Mouse (Mus musculus): ENCODE results near the gene Cox6a1. TPM values are rescaled to one million over a fixed set of nuclear protein-coding genes. Genes with fewer than 3 reads are reported as not detected.

Cox6a1 gene
- polyA plus RNA-seq, 1 experiment from 2014 or later, result 912 TPM

DNA sequence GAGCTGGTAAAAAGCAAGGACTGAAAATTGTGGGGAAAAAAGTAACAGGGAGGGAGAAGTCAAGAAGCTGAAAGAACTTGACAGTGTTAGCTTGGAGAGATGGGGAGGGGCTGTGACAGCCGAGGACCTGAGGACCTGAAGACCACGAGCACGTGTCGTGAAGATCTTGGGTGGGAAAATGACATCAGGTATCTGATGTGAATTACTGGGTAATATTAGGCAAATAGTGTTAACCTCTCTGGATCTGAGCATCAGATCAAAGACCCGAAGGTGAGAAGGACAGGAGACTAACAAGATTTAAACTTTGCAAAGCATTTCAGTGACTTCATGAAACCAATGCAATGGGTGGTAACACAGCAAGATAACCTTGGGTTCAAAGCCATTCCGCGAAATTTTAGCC lies 8.8 kb downstream of the Cox6a1 start:
- Histone ChIP-seq H3K4me2 (ENCODE audit: low read depth, low read length) (peak overlapping the region; percentile 63), H3K36me3 (ENCODE audit: control insufficient read depth, insufficient read depth, low read length) (peaks cover 46% of the 10 kb centered on the region), H3K9ac (ENCODE audit: low read depth, low read length) (peak overlapping the region; percentile 92), H3K4me3 (ENCODE audit: low read depth, low read length) (peak overlapping the region; percentile 88), H3K27me3 (replicated peaks; ENCODE audit: control insufficient read depth, insufficient read depth, low read length) (no peaks in the 10 kb centered on the region), H3K27ac (replicated peaks; ENCODE audit: low read depth, low read length) (no peak overlapping the region), H3K9me3 (ENCODE audit: control insufficient read depth, low read length) (no peaks in the 10 kb centered on the region), H3K4me1 (ENCODE audit: control insufficient read depth, insufficient read depth, low read length) (peaks cover 6% of the 10 kb centered on the region)
- ATAC-seq (ENCODE audit: low read depth) (no peak), DNase-seq (ENCODE audit: low spot score) (no peak)
- WGBS, result 24% methylated on average over 7 of the region's 7 CpGs

DNA sequence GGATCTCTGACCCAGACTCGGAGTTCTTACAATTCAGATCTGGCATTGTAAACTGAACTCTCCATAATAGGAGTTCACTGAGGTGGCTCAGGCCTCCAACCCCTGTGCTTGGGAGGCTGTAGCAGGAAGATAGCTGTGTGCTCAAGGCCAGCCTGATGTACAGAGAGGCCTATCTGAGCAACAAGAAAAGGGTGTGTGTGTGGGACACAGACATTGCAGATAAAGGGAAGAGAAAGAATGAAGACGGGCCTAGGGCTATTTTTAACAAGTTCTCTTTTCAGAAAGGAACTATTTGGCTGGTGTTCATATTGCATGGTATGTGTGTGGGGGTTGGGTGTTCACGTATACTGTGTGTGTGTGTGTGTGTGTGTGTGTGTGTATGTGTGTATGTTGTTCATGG lies 15.2 kb downstream of the Cox6a1 start:
- H3K4me2 ChIP-seq (ENCODE audit: low read depth, low read length), result no peak overlapping the region
- 78% methylated on average over 3 of the region's 3 CpGs for WGBS

DNA sequence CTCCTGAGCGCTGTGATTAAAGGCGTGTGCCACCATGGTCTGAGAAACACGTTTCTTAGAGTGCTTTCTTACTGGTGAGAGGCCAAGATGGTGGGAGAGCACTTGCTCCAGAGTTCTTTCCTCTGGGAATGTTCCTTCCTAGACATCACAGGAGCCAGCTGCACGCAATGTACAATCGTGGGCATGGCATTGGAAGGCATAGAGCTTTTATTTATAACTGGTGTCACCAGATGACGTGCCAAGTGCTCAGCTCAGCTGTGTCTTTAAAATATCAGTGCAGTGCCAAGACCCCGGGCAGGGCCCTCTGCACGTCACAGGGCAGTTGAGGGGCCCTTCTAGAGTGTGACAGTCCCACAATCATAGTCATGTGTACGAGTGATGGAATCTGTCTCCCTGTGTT lies 17.8 kb downstream of the Cox6a1 start:
- Histone ChIP-seq H3K27ac (replicated peaks; ENCODE audit: low read depth, low read length) (no peak overlapping the region), H3K4me3 (ENCODE audit: low read depth, low read length) (no peak overlapping the region), H3K9me3 (ENCODE audit: control insufficient read depth, low read length) (no peaks in the 10 kb centered on the region), H3K36me3 (ENCODE audit: control insufficient read depth, insufficient read depth, low read length) (peaks cover 69% of the 10 kb centered on the region), H3K4me2 (ENCODE audit: low read depth, low read length) (no peak overlapping the region), H3K27me3 (replicated peaks; ENCODE audit: control insufficient read depth, insufficient read depth, low read length) (no peaks in the 10 kb centered on the region), H3K4me1 (ENCODE audit: control insufficient read depth, insufficient read depth, low read length) (peaks cover 15% of the 10 kb centered on the region), H3K9ac (ENCODE audit: low read depth, low read length) (no peak overlapping the region)
- WGBS, result 92% methylated on average over 9 of the region's 9 CpGs
- ATAC-seq (ENCODE audit: low read depth) (no peak), DNase-seq (ENCODE audit: low spot score) (no peak)

More for the DNA sequence above, 15.2 kb downstream of the Cox6a1 start:
- Histone ChIP-seq H3K27me3 (replicated peaks; ENCODE audit: control insufficient read depth, insufficient read depth, low read length) (no peaks in the 10 kb centered on the region), H3K36me3 (ENCODE audit: control insufficient read depth, insufficient read depth, low read length) (peaks cover 79% of the 10 kb centered on the region), H3K27ac (replicated peaks; ENCODE audit: low read depth, low read length) (no peak overlapping the region), H3K9me3 (ENCODE audit: control insufficient read depth, low read length) (no peaks in the 10 kb centered on the region), H3K9ac (ENCODE audit: low read depth, low read length) (no peak overlapping the region), H3K4me3 (ENCODE audit: low read depth, low read length) (no peak overlapping the region), H3K4me1 (ENCODE audit: control insufficient read depth, insufficient read depth, low read length) (peaks cover 8% of the 10 kb centered on the region)
- no peak for DNase-seq (ENCODE audit: low spot score)
- no peak for ATAC-seq (ENCODE audit: low read depth)

DNA sequence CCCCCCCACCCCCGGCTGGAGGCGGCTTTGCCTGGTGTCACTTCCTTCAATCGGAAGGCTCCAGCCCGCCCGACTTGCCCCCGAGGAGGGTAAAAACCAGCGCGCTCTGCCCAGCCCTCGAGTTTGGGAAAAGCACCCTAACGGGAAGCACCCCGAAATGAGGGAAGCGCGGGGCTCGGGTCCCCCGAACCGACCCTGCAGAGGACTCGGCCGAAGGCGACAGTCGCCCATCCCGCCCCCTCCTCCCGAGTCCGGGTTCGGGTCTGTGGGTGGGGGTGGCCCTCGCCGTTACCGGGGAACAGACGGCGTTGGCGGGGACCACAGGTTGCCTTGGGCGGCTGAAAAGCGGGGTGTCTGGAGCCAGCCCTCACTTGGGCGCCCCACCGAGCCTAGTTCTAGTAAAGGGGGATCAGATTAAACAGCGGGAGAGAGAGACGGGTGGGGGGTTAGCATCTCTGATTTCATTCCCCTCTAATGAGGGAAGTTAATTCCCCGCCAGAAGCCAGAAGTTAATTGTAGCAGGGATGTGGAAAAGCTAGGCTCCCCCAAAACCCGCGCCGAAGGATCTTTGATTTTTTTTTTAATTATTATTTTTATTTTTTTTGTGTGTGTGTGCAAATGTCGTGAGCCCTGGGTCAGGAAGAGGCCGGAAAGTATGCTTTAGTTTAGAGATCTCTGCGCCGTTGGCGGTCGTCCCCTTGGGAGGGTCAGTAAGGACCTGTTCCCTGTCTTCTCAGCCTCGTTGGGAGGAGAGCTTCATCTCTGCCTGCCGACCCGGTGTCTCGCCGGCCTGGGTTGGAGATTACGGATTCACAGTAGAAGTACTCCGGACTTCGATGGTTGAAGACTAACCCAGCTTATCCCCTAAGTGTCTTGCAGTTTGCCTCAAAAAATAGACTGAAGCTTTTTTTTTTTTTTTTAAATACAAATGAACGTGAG lies 20.9 kb downstream of the Cox6a1 start:
- Histone ChIP-seq H3K4me2 (ENCODE audit: low read depth, low read length) (peak overlapping the region; percentile 67), H3K36me3 (ENCODE audit: control insufficient read depth, insufficient read depth, low read length) (peaks cover 38% of the 10 kb centered on the region), H3K27ac (replicated peaks; ENCODE audit: low read depth, low read length) (peak overlapping the region; percentile 86), H3K9ac (ENCODE audit: low read depth, low read length) (peak overlapping the region; percentile 92), H3K27me3 (replicated peaks; ENCODE audit: control insufficient read depth, insufficient read depth, low read length) (no peaks in the 10 kb centered on the region), H3K4me1 (ENCODE audit: control insufficient read depth, insufficient read depth, low read length) (peaks cover 17% of the 10 kb centered on the region), H3K9me3 (ENCODE audit: control insufficient read depth, low read length) (no peaks in the 10 kb centered on the region), H3K4me3 (ENCODE audit: low read depth, low read length) (peak overlapping the region; percentile 92)
- DNase-seq (ENCODE audit: low spot score) (no peak), ATAC-seq (ENCODE audit: low read depth) (peak; percentile 2; the same call in 1 of the 2 replicates)
- WGBS, result 1% methylated on average over 42 of the region's 55 CpGs

DNA sequence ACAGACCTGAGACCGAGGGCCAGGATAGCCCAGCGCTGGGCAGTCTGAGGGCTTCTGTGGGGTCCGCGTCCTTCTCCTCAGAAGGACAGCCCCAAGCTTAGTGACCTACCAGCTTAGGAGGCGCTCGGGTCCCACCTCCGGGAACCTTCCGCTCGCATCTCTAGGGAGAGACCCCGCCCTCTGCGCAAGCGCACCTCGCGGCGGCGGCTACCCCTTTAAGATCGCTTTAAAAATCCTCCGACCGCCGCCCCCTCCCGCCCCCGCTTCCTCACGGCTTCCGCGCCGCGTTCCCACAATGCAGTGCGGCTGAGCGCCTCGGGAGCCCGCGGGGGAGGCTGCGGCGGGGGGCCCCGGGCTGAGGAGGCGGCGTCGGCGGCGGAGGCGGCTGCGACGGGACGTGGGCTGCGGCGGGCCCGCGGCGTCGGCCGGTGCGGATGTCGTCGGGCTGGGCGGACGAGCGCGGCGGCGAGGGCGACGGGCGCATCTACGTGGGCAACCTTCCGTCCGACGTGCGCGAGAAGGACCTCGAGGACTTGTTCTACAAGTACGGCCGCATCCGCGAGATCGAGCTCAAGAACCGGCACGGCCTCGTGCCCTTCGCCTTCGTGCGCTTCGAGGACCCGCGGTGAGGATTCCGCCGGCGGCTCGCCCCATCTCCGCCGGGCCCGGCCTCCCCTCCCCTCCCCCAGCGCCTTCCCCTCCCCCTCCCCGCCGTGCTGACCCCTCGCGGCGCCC lies 21.7 kb downstream of the Cox6a1 start, which contains the start of gene Srsf9:
Srsf9 (plus strand) TSS at position 303 of the 735 bp plus-strand sequence.
- no peaks in the 10 kb centered on the region for H3K9me3 ChIP-seq (ENCODE audit: control insufficient read depth, low read length)
- H3K4me1 ChIP-seq (ENCODE audit: control insufficient read depth, insufficient read depth, low read length), result peaks cover 17% of the 10 kb centered on the region
- H3K9ac ChIP-seq (ENCODE audit: low read depth, low read length), result peak within 1 kb of the TSS; percentile 92
- H3K4me3 ChIP-seq (ENCODE audit: low read depth, low read length), result peak within 1 kb of the TSS; percentile 92
- 0% methylated on average over 37 of the region's 97 CpGs for WGBS
- H3K36me3 ChIP-seq (ENCODE audit: control insufficient read depth, insufficient read depth, low read length), result peaks cover 30% of the 10 kb centered on the region
- ATAC-seq (ENCODE audit: low read depth) (peak; percentile 94), DNase-seq (ENCODE audit: low spot score) (peak; percentile 95)
- H3K4me2 ChIP-seq (ENCODE audit: low read depth, low read length), result peak within 1 kb of the TSS; percentile 67
- H3K27me3 ChIP-seq (replicated peaks; ENCODE audit: control insufficient read depth, insufficient read depth, low read length), result no peaks in the 10 kb centered on the region
- peak within 1 kb of the TSS; percentile 86 for H3K27ac ChIP-seq (replicated peaks; ENCODE audit: low read depth, low read length)

DNA sequence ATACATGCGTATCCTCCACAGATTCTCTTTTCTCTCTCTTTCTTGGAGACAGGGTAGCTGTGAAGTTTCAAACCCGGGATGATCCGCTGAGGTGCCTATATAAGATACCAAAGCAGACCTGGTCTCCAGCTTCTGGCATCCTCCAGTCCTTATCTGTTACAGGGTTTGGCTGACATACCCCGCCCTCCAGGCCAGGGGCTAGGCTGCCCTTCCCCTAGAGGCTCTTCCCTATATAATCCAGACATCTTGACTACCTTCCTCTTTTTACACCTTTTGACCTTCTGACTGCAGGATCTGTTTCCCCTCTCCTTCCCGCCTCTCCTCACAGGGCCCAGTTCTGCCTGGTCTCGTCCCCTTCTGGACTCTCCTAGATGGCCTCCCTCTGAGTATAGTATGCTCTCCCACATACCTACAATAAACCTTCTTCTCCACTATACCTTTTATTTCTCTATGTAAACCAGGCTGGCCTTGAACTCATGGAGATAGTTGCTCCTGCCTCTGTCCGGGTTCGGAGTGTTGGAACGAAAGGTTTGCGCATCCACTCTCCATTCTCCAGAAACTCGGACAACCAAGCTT lies 22.4 kb downstream of the Cox6a1 start:
- ATAC-seq (ENCODE audit: low read depth), result peak; percentile 28
- no peak for DNase-seq (ENCODE audit: low spot score)

DNA sequence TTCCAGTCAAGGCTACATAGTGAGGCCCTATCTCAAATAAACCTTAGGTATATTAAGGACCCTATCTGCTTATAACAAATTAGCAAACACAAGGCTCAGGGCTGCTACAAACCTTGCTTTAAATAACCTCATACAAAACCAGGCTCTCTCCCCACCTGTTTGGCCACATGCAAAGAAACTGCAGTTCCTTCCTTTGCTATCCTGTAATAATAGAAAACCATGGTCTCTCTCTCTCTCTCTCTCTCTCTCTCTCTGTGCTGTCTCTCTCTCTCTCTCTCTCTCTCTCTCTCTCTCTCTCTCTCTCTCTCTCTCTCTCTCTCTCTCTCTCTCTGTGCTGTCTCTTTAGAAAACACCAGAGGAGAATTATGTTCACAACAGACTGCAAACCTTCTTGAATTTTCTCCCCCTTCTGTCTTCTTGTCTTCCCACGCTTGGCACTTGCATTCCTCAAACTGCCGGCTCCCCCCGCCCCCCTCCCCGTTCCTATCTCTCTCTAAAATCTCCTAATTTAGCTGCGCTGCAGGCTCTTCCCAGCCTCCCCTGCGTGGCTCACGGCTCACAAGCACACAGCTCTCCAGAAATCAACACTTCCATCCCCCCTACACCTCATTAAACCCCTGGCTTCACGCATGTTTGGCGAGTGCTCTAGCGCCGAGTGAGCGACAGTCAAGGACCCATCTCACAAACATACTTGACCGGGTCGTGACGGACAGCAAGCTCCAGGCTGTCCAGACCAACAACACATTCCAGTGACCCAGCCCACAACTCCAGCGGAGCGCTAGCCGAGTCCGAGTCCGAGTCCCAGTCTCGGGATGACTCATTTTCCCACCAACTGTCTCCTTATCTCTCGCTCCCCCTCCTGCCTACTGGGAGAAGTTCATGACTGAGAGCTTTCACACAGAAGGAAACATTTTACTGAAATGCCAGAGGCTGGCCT lies 29.5 kb downstream of the Cox6a1 start:
- H3K36me3 ChIP-seq (ENCODE audit: control insufficient read depth, insufficient read depth, low read length), result no peaks in the 10 kb centered on the region
- peak overlapping the region; percentile 60 for H3K9ac ChIP-seq (ENCODE audit: low read depth, low read length)
- under 1% methylated on average over 22 of the region's 22 CpGs for WGBS
- no peaks in the 10 kb centered on the region for H3K27me3 ChIP-seq (replicated peaks; ENCODE audit: control insufficient read depth, insufficient read depth, low read length)
- peak overlapping the region; percentile 42 for H3K4me3 ChIP-seq (ENCODE audit: low read depth, low read length)
- peaks cover 28% of the 10 kb centered on the region for H3K4me1 ChIP-seq (ENCODE audit: control insufficient read depth, insufficient read depth, low read length)
- ATAC-seq (ENCODE audit: low read depth), result peak; percentile 85
- peak overlapping the region; percentile 91 for H3K4me2 ChIP-seq (ENCODE audit: low read depth, low read length)
- H3K9me3 ChIP-seq (ENCODE audit: control insufficient read depth, low read length), result no peaks in the 10 kb centered on the region
- DNase-seq (ENCODE audit: low spot score), result peak; percentile 93
- peak overlapping the region; percentile 88 for H3K27ac ChIP-seq (replicated peaks; ENCODE audit: low read depth, low read length)

More for the DNA sequence above, 22.4 kb downstream of the Cox6a1 start:
- peaks cover 17% of the 10 kb centered on the region for H3K4me1 ChIP-seq (ENCODE audit: control insufficient read depth, insufficient read depth, low read length)
- peak overlapping the region; percentile 92 for H3K9ac ChIP-seq (ENCODE audit: low read depth, low read length)
- peak overlapping the region; percentile 92 for H3K4me3 ChIP-seq (ENCODE audit: low read depth, low read length)
- H3K27me3 ChIP-seq (replicated peaks; ENCODE audit: control insufficient read depth, insufficient read depth, low read length), result no peaks in the 10 kb centered on the region
- H3K9me3 ChIP-seq (ENCODE audit: control insufficient read depth, low read length), result no peaks in the 10 kb centered on the region
- H3K4me2 ChIP-seq (ENCODE audit: low read depth, low read length), result peak overlapping the region; percentile 67
- H3K27ac ChIP-seq (replicated peaks; ENCODE audit: low read depth, low read length), result peak overlapping the region; percentile 86
- WGBS, result 22% methylated on average over 11 of the region's 11 CpGs
- peaks cover 23% of the 10 kb centered on the region for H3K36me3 ChIP-seq (ENCODE audit: control insufficient read depth, insufficient read depth, low read length)
